Mouse (Mus musculus) gastrocnemius, adult 2 months (tissue): ENCODE data around the gene Ptpn9. TPM values are rescaled to one million over a fixed set of nuclear protein-coding genes. Genes with fewer than 3 reads are reported as not detected.

Experiments used
- DNase-seq: peaks from one replicate; pipeline ENCODE4 v3.0.0; 2022
- H3K27ac ChIP-seq: fragments of 200-600 bp; 2 replicates; pipeline ENCODE4 v1.8.1; 2022; ENCODE audit warnings: mild to moderate bottlenecking
- H3K4me3 ChIP-seq: fragments of 200-600 bp; 2 replicates; pipeline ENCODE4 v1.8.1; 2022; ENCODE audit warnings: mild to moderate bottlenecking, moderate library complexity
- CTCF ChIP-seq: fragments of 200-600 bp; IDR thresholded peaks from 2 replicates; pipeline ENCODE4 v1.8.1; 2022; ENCODE audit warnings: antibody characterized with exemption, mild to moderate bottlenecking, moderate library complexity
- intact Hi-C: fragments of 180-260 bp; cut with DNase I; formaldehyde crosslinking; loops from one replicate; pipeline ENCODE4 v1.15.1; 2025
- total RNA-seq, 2 experiments: library from RNA; stranded (reverse); gene quantifications; 2 replicates each; pipeline ENCODE4 v1.2.3; 2021

Ptpn9 gene
- total RNA-seq, 2 experiments from 2014 or later: 3.1 to 5.0 TPM

GRCm38 (mm10) chr9:57075681-57076381 lies 81.1 kb downstream of the Ptpn9 start:
- peak overlapping the region; percentile 92 for H3K4me3 ChIP-seq
- 0 out of 2 replicates have a peak, but pooled peaks have one; percentile 3 for TF ChIP-seq CTCF
- H3K27ac ChIP-seq: peak overlapping the region; percentile 99
- intact Hi-C loops: loop anchor here (2.0 kb wide), 1 partner anchor 19 kb away; no protein-coding TSS in a partner anchor
- DNase-seq: peak; percentile 98

GRCm38 (mm10) chr9:57076701-57077660 lies 82.3 kb downstream of the Ptpn9 start:
- TF ChIP-seq CTCF: no peak
- intact Hi-C loops: no loop called here
- DNase-seq: peak; percentile 95
- peak overlapping the region; percentile 99 for H3K27ac ChIP-seq
- H3K4me3 ChIP-seq: peak overlapping the region; percentile 91

GRCm38 (mm10) chr9:57082236-57082635 lies 87.5 kb downstream of the Ptpn9 start:
- Histone ChIP-seq H3K4me3 (no peak overlapping the region), H3K27ac (no peak overlapping the region)
- no peak for DNase-seq
- intact Hi-C loops: loop anchor here (5.0 kb wide), 1 partner anchor 35 kb away; no protein-coding TSS in a partner anchor
- TF ChIP-seq CTCF: no peak

Other genes with a start within 250 kb of the Ptpn9 start
- gene Lingo1, start 198.5 kb upstream of the Ptpn9 start, total RNA-seq: under 1 TPM; 0.17 to 0.48 TPM
- gene Odf3l1, start 130.2 kb upstream of the Ptpn9 start, total RNA-seq: under 1 TPM in 1 of 2 experiments, not detected in 1; 0.22 TPM
- gene Cspg4, start 129.9 kb upstream of the Ptpn9 start, total RNA-seq: 1 to 10 TPM; 5.7 to 6.0 TPM
- gene Snx33, start 66.6 kb upstream of the Ptpn9 start, total RNA-seq: 1 to 10 TPM; 4.3 to 4.7 TPM
- gene Imp3, start 57.4 kb upstream of the Ptpn9 start, total RNA-seq: 10 to 100 TPM; 49.1 to 51.4 TPM
- 10 to 100 TPM in 1 of 2 experiments, 1 to 10 TPM in 1; 8.4 to 11.3 TPM for gene Snupn, start 44.0 kb upstream of the Ptpn9 start, total RNA-seq
- gene Sin3a, start 77.1 kb downstream of the Ptpn9 start, total RNA-seq: 10 to 100 TPM; 17.1 to 18.7 TPM
- gene Man2c1, start 135.8 kb downstream of the Ptpn9 start, total RNA-seq: 10 to 100 TPM; 30.9 to 35.6 TPM
- 1 to 10 TPM; 4.8 to 7.3 TPM for gene Neil1, start 153.4 kb downstream of the Ptpn9 start, total RNA-seq
- 10 to 100 TPM; 26.3 to 27.1 TPM for gene Commd4, start 163.4 kb downstream of the Ptpn9 start, total RNA-seq
- not detected for gene Trcg1, start 241.6 kb downstream of the Ptpn9 start, total RNA-seq